Mouse (Mus musculus): ENCODE results near the gene Atf6. TPM values are rescaled to one million over a fixed set of nuclear protein-coding genes. Genes with fewer than 3 reads are reported as not detected.

Atf6 gene
- total and polyA plus RNA-seq, 2 experiments from 2014 or later = 13.0 to 41.5 TPM

DNA sequence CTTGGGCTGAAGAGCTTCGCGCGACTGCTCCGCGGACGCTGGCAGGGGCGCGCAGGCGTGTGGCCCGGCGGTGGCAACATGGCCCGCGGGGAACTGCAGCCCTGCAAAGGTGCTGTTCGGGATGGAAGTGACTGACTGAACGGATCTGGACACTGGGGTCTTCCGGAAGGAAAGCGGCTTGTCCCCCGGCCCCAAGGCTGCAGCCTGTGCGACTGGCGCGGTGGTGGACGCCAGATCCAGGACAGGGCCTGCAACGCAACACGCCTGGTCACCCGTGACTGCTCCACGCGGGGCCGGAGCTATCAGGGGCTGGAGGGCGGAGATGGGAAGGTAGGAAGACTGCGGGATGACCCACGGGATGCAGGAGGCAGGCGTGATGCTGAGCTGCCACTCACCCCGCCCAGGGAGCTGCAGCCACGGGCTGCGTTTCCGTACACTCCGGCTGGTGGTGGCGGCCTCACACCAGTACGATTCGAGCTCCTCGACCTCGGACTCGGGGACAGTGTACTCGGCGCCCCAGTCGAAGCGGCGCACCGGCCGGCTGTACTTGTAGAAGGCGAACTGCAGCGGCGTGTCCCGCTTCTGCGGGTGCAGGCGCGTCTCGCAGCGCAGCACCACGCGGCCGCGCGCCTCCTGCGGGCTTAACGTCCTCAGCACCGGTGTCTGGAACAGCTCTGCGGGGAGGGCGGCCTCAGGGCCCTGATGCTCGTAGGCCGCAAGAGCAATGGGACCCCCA is 40.1 kb upstream of the Atf6 start:
- TF ChIP-seq CTCF (IDR thresholded peaks at IDR 0.05; ENCODE audit: low read depth) (no peak), EP300 (IDR thresholded peaks at IDR 0.05; ENCODE audit: low read depth) (no peak)
- Histone ChIP-seq H3K4me1 (ENCODE audit: control insufficient read depth, insufficient read depth) (peaks cover 13% of the 10 kb centered on the region), H3K9me3 (replicated peaks; ENCODE audit: control insufficient read depth, low read length) (no peaks in the 10 kb centered on the region), H3K27me3 (ENCODE audit: control insufficient read depth, insufficient read depth, low read length) (peaks cover 38% of the 10 kb centered on the region), H3K36me3 (replicated peaks; ENCODE audit: control insufficient read depth, insufficient read depth, low read length) (no peaks in the 10 kb centered on the region), H3K4me2 (ENCODE audit: low read depth, low read length) (peak overlapping the region; percentile 73), H3K9ac (replicated peaks; ENCODE audit: low read depth, low read length) (0 out of 2 replicates have a peak overlapping the region, but pooled peaks have one; percentile 28), H3K27ac (ENCODE audit: low read depth) (no peak overlapping the region), H3K4me3 (ENCODE audit: low read depth, low read length) (peak overlapping the region; percentile 52)
- 2% methylated on average over 71 of the region's 71 CpGs for WGBS
- ATAC-seq (ENCODE audit: insufficient read depth, low read depth) (peak; percentile 61), DNase-seq (ENCODE audit: low spot score) (peak; percentile 22)

DNA sequence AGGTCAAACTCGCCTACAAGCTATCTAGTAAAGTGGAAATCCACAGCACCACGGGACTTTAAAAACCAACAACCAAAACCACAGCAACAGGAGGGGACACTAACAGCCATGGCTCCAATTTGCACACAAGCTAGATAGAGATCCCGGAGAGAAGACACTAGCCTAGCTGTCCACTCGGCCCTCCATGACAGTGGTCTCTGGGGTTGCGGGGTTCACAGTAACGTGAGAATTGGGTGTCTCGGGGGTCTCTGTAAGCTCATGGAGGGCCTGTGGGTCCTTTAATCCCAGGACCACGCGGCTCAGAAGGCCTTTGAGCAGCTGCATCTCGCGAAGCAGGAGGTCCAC is 39.5 kb upstream of the Atf6 start:
- Histone ChIP-seq H3K4me2 (ENCODE audit: low read depth, low read length) (peak overlapping the region; percentile 73), H3K27me3 (ENCODE audit: control insufficient read depth, insufficient read depth, low read length) (peaks cover 39% of the 10 kb centered on the region), H3K36me3 (replicated peaks; ENCODE audit: control insufficient read depth, insufficient read depth, low read length) (no peaks in the 10 kb centered on the region), H3K9me3 (replicated peaks; ENCODE audit: control insufficient read depth, low read length) (no peaks in the 10 kb centered on the region), H3K4me1 (ENCODE audit: control insufficient read depth, insufficient read depth) (peaks cover 13% of the 10 kb centered on the region), H3K9ac (replicated peaks; ENCODE audit: low read depth, low read length) (no peak overlapping the region), H3K4me3 (ENCODE audit: low read depth, low read length) (peak overlapping the region; percentile 52), H3K27ac (ENCODE audit: low read depth) (no peak overlapping the region)
- 31% methylated on average over 11 of the region's 11 CpGs for WGBS
- ATAC-seq (ENCODE audit: insufficient read depth, low read depth) = no peak
- no peak for TF ChIP-seq EP300 (IDR thresholded peaks at IDR 0.05; ENCODE audit: low read depth)
- no peak for TF ChIP-seq CTCF (IDR thresholded peaks at IDR 0.05; ENCODE audit: low read depth)
- DNase-seq (ENCODE audit: low spot score) = no peak

DNA sequence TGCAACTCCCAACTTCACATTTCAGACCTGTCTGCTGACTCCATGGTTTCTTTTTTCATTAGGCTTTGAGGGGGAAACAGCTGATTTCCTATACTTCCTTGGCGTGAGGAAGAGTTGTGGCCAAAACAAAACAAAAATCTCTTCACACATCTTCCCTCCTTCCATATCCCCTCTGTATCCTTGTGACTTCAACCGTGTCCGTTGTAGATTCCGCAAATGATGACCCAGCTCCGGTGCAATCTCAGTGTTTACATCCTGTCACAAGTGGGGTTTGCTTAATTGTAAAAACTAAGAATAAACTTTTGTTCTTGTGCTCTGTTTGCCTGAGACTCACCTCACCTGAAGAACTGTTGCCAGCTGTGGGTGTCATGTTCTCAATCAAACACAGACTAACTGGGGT is 35.9 kb upstream of the Atf6 start:
- no peaks in the 10 kb centered on the region for H3K9me3 ChIP-seq (replicated peaks; ENCODE audit: control insufficient read depth, low read length)
- no peaks in the 10 kb centered on the region for H3K36me3 ChIP-seq (replicated peaks; ENCODE audit: control insufficient read depth, insufficient read depth, low read length)
- no peak overlapping the region for H3K27ac ChIP-seq (ENCODE audit: low read depth)
- no peak overlapping the region for H3K9ac ChIP-seq (replicated peaks; ENCODE audit: low read depth, low read length)
- H3K4me3 ChIP-seq (ENCODE audit: low read depth, low read length) = no peak overlapping the region
- WGBS = 55% methylated on average over 5 of the region's 5 CpGs
- DNase-seq (ENCODE audit: low spot score) (no peak), ATAC-seq (ENCODE audit: insufficient read depth, low read depth) (no peak)
- H3K27me3 ChIP-seq (ENCODE audit: control insufficient read depth, insufficient read depth, low read length) = peaks cover 38% of the 10 kb centered on the region
- no peak overlapping the region for H3K4me2 ChIP-seq (ENCODE audit: low read depth, low read length)
- TF ChIP-seq CTCF (IDR thresholded peaks at IDR 0.05; ENCODE audit: low read depth) (no peak), EP300 (IDR thresholded peaks at IDR 0.05; ENCODE audit: low read depth) (no peak)
- H3K4me1 ChIP-seq (ENCODE audit: control insufficient read depth, insufficient read depth) = peaks cover 12% of the 10 kb centered on the region

DNA sequence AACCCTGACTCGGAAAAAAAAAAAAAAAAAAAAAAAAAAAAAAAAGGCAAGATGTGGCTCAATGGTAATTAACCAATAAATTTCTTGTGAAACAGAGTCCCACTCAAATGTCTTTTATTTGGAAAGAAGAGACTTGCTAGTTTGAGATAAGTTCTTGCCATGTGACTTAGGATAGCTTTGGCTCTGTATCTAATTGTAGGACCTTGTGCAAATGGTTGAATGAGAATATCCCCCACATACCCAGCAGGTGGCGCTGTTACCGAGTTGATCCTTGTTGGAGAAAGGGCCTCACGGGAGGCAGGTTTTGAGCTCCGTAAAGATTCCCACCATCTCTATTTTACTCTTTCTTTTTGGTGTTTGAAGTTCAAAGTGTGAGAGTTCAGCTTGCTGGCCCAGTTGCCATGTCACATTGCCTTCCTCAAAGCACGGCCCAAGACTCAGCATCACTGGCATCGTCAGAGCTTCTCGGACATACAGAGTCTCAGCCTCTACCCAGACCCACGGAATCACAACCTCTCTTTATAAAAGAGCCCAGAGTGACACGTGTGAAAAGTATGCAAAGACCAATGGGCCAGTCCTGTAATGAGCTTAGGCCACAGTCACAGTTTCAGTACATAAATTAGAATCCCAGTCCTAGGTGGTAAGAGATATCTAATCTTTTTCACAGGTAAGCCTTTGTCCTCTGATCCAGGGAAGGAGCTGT is 34.1 kb upstream of the Atf6 start:
- 30% methylated on average over 10 of the region's 10 CpGs for WGBS
- no peak overlapping the region for H3K27ac ChIP-seq (ENCODE audit: low read depth)
- TF ChIP-seq EP300 (IDR thresholded peaks at IDR 0.05; ENCODE audit: low read depth) (no peak), CTCF (IDR thresholded peaks at IDR 0.05; ENCODE audit: low read depth) (peak; percentile 84)
- peak overlapping the region; percentile 41; the same call in 1 of the 2 replicates for H3K4me2 ChIP-seq (ENCODE audit: low read depth, low read length)
- DNase-seq (ENCODE audit: low spot score) (peak; percentile 80), ATAC-seq (ENCODE audit: insufficient read depth, low read depth) (peak; percentile 49)
- no peaks in the 10 kb centered on the region for H3K9me3 ChIP-seq (replicated peaks; ENCODE audit: control insufficient read depth, low read length)
- no peak overlapping the region for H3K4me3 ChIP-seq (ENCODE audit: low read depth, low read length)
- no peaks in the 10 kb centered on the region for H3K4me1 ChIP-seq (ENCODE audit: control insufficient read depth, insufficient read depth)
- H3K9ac ChIP-seq (replicated peaks; ENCODE audit: low read depth, low read length) = no peak overlapping the region
- peaks cover 30% of the 10 kb centered on the region; the same call in 1 of the 2 replicates for H3K27me3 ChIP-seq (ENCODE audit: control insufficient read depth, insufficient read depth, low read length)
- no peaks in the 10 kb centered on the region for H3K36me3 ChIP-seq (replicated peaks; ENCODE audit: control insufficient read depth, insufficient read depth, low read length)

DNA sequence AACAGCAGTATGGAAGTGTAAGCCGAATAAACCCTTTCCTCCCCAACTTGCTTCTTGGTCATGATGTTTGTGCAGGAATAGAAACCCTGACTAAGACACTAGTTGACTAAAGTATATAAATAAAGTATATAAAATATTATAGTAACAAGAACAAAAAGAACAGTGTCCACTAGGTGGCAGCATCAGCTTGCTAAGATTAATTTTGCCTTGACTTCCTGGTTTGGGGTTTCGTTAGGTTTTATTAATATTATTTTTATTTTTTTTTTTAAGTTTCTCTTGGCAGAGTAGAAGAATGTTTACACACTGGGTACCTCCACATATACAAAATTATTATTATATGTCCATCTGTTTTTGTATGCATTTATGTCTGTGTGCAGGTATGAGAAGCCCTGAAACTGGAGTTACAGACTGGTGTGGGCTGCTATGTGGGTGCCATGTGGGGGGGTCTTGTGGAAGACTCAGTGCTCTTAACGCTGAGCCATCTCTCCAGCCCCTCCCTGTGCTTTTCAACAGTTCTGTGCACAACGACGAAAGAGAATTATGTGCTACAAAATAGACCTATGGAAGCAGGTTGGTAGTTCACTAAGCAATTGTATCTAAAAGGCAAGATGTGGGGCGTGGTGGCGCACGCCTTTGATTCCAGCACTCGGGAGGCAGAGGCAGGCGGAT is 33.4 kb upstream of the Atf6 start:
- TF ChIP-seq EP300 (IDR thresholded peaks at IDR 0.05; ENCODE audit: low read depth) (no peak), CTCF (IDR thresholded peaks at IDR 0.05; ENCODE audit: low read depth) (peak; percentile 54)
- ATAC-seq (ENCODE audit: insufficient read depth, low read depth) = peak; percentile 41; the same call in 1 of the 2 replicates
- peaks cover 24% of the 10 kb centered on the region; the same call in 1 of the 2 replicates for H3K27me3 ChIP-seq (ENCODE audit: control insufficient read depth, insufficient read depth, low read length)

More for the DNA sequence above, 33.4 kb upstream of the Atf6 start:
- no peaks in the 10 kb centered on the region for H3K9me3 ChIP-seq (replicated peaks; ENCODE audit: control insufficient read depth, low read length)
- peak overlapping the region; percentile 41 for H3K4me2 ChIP-seq (ENCODE audit: low read depth, low read length)
- DNase-seq (ENCODE audit: low spot score) = peak; percentile 46
- H3K9ac ChIP-seq (replicated peaks; ENCODE audit: low read depth, low read length) = no peak overlapping the region
- WGBS = 27% methylated on average over 10 of the region's 10 CpGs
- H3K4me3 ChIP-seq (ENCODE audit: low read depth, low read length) = no peak overlapping the region
- H3K4me1 ChIP-seq (ENCODE audit: control insufficient read depth, insufficient read depth) = no peaks in the 10 kb centered on the region
- H3K36me3 ChIP-seq (replicated peaks; ENCODE audit: control insufficient read depth, insufficient read depth, low read length) = no peaks in the 10 kb centered on the region
- H3K27ac ChIP-seq (ENCODE audit: low read depth) = no peak overlapping the region

Measured in heart, postnatal 0 days (tissue).